Mouse (Mus musculus): ENCODE results near the gene Hrc. TPM values are rescaled to one million over a fixed set of nuclear protein-coding genes. Genes with fewer than 3 reads are reported as not detected.
"Not testable (repeated sequence)": the region's sequence is repeated elsewhere in the genome, so short reads cannot be mapped to it uniquely, and the experiment has no call there.

Gene Hrc
- total and polyA plus RNA-seq, 2 experiments = 0.28 TPM; not detected in 1

GRCm38 (mm10) chr7:45353041-45353440, 18.0 kb downstream of the Hrc start:
- H3K4me3 ChIP-seq (ENCODE audit: insufficient read depth, low read depth, low read length) = no peak overlapping the region
- no peaks in the 10 kb centered on the region for H3K79me2 ChIP-seq (ENCODE audit: control insufficient read depth, insufficient read depth, low read length)
- no peaks in the 10 kb centered on the region for H3K4me1 ChIP-seq (ENCODE audit: control insufficient read depth, insufficient read depth, low read length)
- no peak overlapping the region for H3K9ac ChIP-seq (ENCODE audit: low read depth, low read length)
- no peak overlapping the region for H3K27ac ChIP-seq (replicated peaks; ENCODE audit: insufficient read depth, low read depth, low read length)
- DNase-seq (ENCODE audit: extremely low read depth, low read depth, low spot score) = no peak
- WGBS = 33% methylated on average over 5 of the region's 5 CpGs
- no peaks in the 10 kb centered on the region for H3K36me3 ChIP-seq (ENCODE audit: control insufficient read depth, insufficient read depth, low read length)
- TF ChIP-seq CTCF (IDR thresholded peaks at IDR 0.05; ENCODE audit: low read depth, low read length) = no peak
- no peaks in the 10 kb centered on the region for H3K27me3 ChIP-seq (ENCODE audit: control insufficient read depth, insufficient read depth, low read length)

- no peak overlapping the region for H3K27ac ChIP-seq (replicated peaks; ENCODE audit: insufficient read depth, low read depth, low read length)
- H3K79me2 ChIP-seq (ENCODE audit: control insufficient read depth, insufficient read depth, low read length) = no peaks in the 10 kb centered on the region
- no peak overlapping the region for H3K9ac ChIP-seq (ENCODE audit: low read depth, low read length)
- H3K4me3 ChIP-seq (ENCODE audit: insufficient read depth, low read depth, low read length) = no peak overlapping the region
- H3K27me3 ChIP-seq (ENCODE audit: control insufficient read depth, insufficient read depth, low read length) = no peaks in the 10 kb centered on the region
- WGBS = 64% methylated on average over 15 of the region's 15 CpGs
- TF ChIP-seq CTCF (IDR thresholded peaks at IDR 0.05; ENCODE audit: low read depth, low read length) = no peak
- TF ChIP-seq POLR2A (IDR thresholded peaks at IDR 0.05; ENCODE audit: extremely low read depth, insufficient read depth, low read length) = no peak
- no peaks in the 10 kb centered on the region for H3K4me1 ChIP-seq (ENCODE audit: control insufficient read depth, insufficient read depth, low read length)
- no peaks in the 10 kb centered on the region for H3K36me3 ChIP-seq (ENCODE audit: control insufficient read depth, insufficient read depth, low read length)
- DNase-seq (ENCODE audit: extremely low read depth, low read depth, low spot score) = no peak
These were observed 20.4 kb downstream of the Hrc start for GRCm38 (mm10) chr7:45355318-45356020.

GRCm38 (mm10) chr7:45356087-45356486, 21.0 kb downstream of the Hrc start:
- DNase-seq (ENCODE audit: extremely low read depth, low read depth, low spot score) = no peak
- Histone ChIP-seq H3K4me3 (ENCODE audit: insufficient read depth, low read depth, low read length) (no peak overlapping the region), H3K27ac (replicated peaks; ENCODE audit: insufficient read depth, low read depth, low read length) (no peak overlapping the region), H3K36me3 (ENCODE audit: control insufficient read depth, insufficient read depth, low read length) (no peaks in the 10 kb centered on the region), H3K4me1 (ENCODE audit: control insufficient read depth, insufficient read depth, low read length) (no peaks in the 10 kb centered on the region), H3K9ac (ENCODE audit: low read depth, low read length) (no peak overlapping the region), H3K27me3 (ENCODE audit: control insufficient read depth, insufficient read depth, low read length) (peaks cover 3% of the 10 kb centered on the region; the same call in 1 of the 2 replicates), H3K79me2 (ENCODE audit: control insufficient read depth, insufficient read depth, low read length) (no peaks in the 10 kb centered on the region)
- 33% methylated on average over 13 of the region's 13 CpGs for WGBS
- TF ChIP-seq CTCF (IDR thresholded peaks at IDR 0.05; ENCODE audit: low read depth, low read length) (no peak), POLR2A (IDR thresholded peaks at IDR 0.05; ENCODE audit: extremely low read depth, insufficient read depth, low read length) (no peak)

- H3K36me3 ChIP-seq (ENCODE audit: control insufficient read depth, insufficient read depth, low read length); DNase-seq (ENCODE audit: extremely low read depth, low read depth, low spot score); H3K4me3 ChIP-seq (ENCODE audit: insufficient read depth, low read depth, low read length); H3K4me1 ChIP-seq (ENCODE audit: control insufficient read depth, insufficient read depth, low read length); H3K79me2 ChIP-seq (ENCODE audit: control insufficient read depth, insufficient read depth, low read length); H3K9ac ChIP-seq (ENCODE audit: low read depth, low read length); H3K27ac ChIP-seq (replicated peaks; ENCODE audit: insufficient read depth, low read depth, low read length): not testable (repeated sequence)
- peaks cover 13% of the 10 kb centered on the region for H3K27me3 ChIP-seq (ENCODE audit: control insufficient read depth, insufficient read depth, low read length)
- WGBS = 66% methylated on average over 10 of the region's 11 CpGs
These were observed 24.0 kb downstream of the Hrc start for GRCm38 (mm10) chr7:45359081-45359480.

GRCm38 (mm10) chr7:45360404-45361125, 25.5 kb downstream of the Hrc start:
- Histone ChIP-seq H3K4me3 (ENCODE audit: insufficient read depth, low read depth, low read length) (no peak overlapping the region), H3K36me3 (ENCODE audit: control insufficient read depth, insufficient read depth, low read length) (no peaks in the 10 kb centered on the region), H3K4me1 (ENCODE audit: control insufficient read depth, insufficient read depth, low read length) (peaks cover 3% of the 10 kb centered on the region; the same call in 1 of the 2 replicates), H3K79me2 (ENCODE audit: control insufficient read depth, insufficient read depth, low read length) (no peaks in the 10 kb centered on the region), H3K27ac (replicated peaks; ENCODE audit: insufficient read depth, low read depth, low read length) (no peak overlapping the region), H3K27me3 (ENCODE audit: control insufficient read depth, insufficient read depth, low read length) (peaks cover 13% of the 10 kb centered on the region), H3K9ac (ENCODE audit: low read depth, low read length) (no peak overlapping the region)
- 41% methylated on average over 18 of the region's 18 CpGs for WGBS
- TF ChIP-seq POLR2A (IDR thresholded peaks at IDR 0.05; ENCODE audit: extremely low read depth, insufficient read depth, low read length) (no peak), CTCF (IDR thresholded peaks at IDR 0.05; ENCODE audit: low read depth, low read length) (no peak)
- DNase-seq (ENCODE audit: extremely low read depth, low read depth, low spot score) = no peak

- no peak overlapping the region for H3K27ac ChIP-seq (replicated peaks; ENCODE audit: insufficient read depth, low read depth, low read length)
- no peaks in the 10 kb centered on the region for H3K79me2 ChIP-seq (ENCODE audit: control insufficient read depth, insufficient read depth, low read length)
- peak overlapping the region; percentile 26; the same call in 1 of the 2 replicates for H3K4me3 ChIP-seq (ENCODE audit: insufficient read depth, low read depth, low read length)
- DNase-seq (ENCODE audit: extremely low read depth, low read depth, low spot score) = no peak
- peaks cover 3% of the 10 kb centered on the region; the same call in 1 of the 2 replicates for H3K4me1 ChIP-seq (ENCODE audit: control insufficient read depth, insufficient read depth, low read length)
- TF ChIP-seq POLR2A (IDR thresholded peaks at IDR 0.05; ENCODE audit: extremely low read depth, insufficient read depth, low read length) = no peak
- TF ChIP-seq CTCF (IDR thresholded peaks at IDR 0.05; ENCODE audit: low read depth, low read length) = no peak
- 2% methylated on average over 43 of the region's 43 CpGs for WGBS
- peaks cover 13% of the 10 kb centered on the region for H3K27me3 ChIP-seq (ENCODE audit: control insufficient read depth, insufficient read depth, low read length)
- no peaks in the 10 kb centered on the region for H3K36me3 ChIP-seq (ENCODE audit: control insufficient read depth, insufficient read depth, low read length)
- H3K9ac ChIP-seq (ENCODE audit: low read depth, low read length) = peak overlapping the region; percentile 17; the same call in 1 of the 2 replicates
These were observed 26.2 kb downstream of the Hrc start for GRCm38 (mm10) chr7:45361243-45361804.

Data from liver, adult 2 months (tissue).